22 mouse cellular contexts compared by ENCODE assay signal in genomic region chr19:43551493-43551890, GRCm38 (mm10).
"Had no signal": no experiment of that assay in that cellular context is flagged by ENCODE, and none has a peak within 500 bp of the region (broad histone marks: within the 10 kb centered on the region; RNA-seq: fewer than 3 reads in every experiment).

No protein-coding gene starts in this region.

- H3K4me3 ChIP-seq: heart, adult 2 months; heart, embryonic 13.5 days; heart, embryonic 15.5 days; kidney, embryonic 15.5 days; limb, embryonic 13.5 days; limb, embryonic 15.5 days; liver, embryonic 12.5 days had no signal

- H3K9ac ChIP-seq: heart, embryonic 13.5 days; heart, embryonic 15.5 days; hindbrain, embryonic 14.5 days; kidney, embryonic 15.5 days; limb, embryonic 13.5 days; limb, embryonic 15.5 days; liver, embryonic 12.5 days; liver, embryonic 14.5 days had no signal

- H3K27ac ChIP-seq: heart, adult 2 months; heart, embryonic 13.5 days; heart, embryonic 15.5 days; hindbrain, embryonic 14.5 days; kidney, embryonic 15.5 days; limb, embryonic 13.5 days; limb, embryonic 15.5 days; liver, embryonic 12.5 days; liver, embryonic 14.5 days had no signal

- H3K4me2 ChIP-seq: heart, embryonic 11.5 days; heart, embryonic 13.5 days; heart, embryonic 15.5 days; hindbrain, embryonic 14.5 days; kidney, embryonic 15.5 days; limb, embryonic 13.5 days; limb, embryonic 15.5 days; liver, embryonic 12.5 days had no signal

- H3K4me1 ChIP-seq: limb, embryonic 15.5 days; liver, embryonic 12.5 days had no signal

- ATAC-seq: hindbrain, embryonic 16.5 days; intestine, embryonic 16.5 days; liver, embryonic 12.5 days had no signal

- DNase-seq: gastrocnemius, postnatal 14 days; gastrocnemius, postnatal 36 days; heart, adult 11 months; heart, adult 2 months; heart, postnatal 14 days; heart, postnatal 36 days; kidney, adult 2 months; kidney, postnatal 14 days; layer of hippocampus, adult 9-11 months; layer of hippocampus, postnatal 36 days; left cerebral cortex, postnatal 4 days had no signal

- H3K36me3 ChIP-seq: heart, embryonic 13.5 days; heart, embryonic 15.5 days; kidney, embryonic 15.5 days; limb, embryonic 13.5 days; limb, embryonic 15.5 days; liver, embryonic 12.5 days had no signal

- H3K9me3 ChIP-seq: heart, embryonic 13.5 days; heart, embryonic 15.5 days; kidney, embryonic 15.5 days; limb, embryonic 13.5 days; limb, embryonic 15.5 days; liver, embryonic 12.5 days had no signal
